Mouse (Mus musculus): ENCODE measurements around the gene Barhl1. TPM values are rescaled to one million over a fixed set of nuclear protein-coding genes. Genes with fewer than 3 reads are reported as not detected.

Barhl1 gene
- total RNA-seq, 2 experiments from 2014 or later, result 0.12 to 0.24 TPM

DNA sequence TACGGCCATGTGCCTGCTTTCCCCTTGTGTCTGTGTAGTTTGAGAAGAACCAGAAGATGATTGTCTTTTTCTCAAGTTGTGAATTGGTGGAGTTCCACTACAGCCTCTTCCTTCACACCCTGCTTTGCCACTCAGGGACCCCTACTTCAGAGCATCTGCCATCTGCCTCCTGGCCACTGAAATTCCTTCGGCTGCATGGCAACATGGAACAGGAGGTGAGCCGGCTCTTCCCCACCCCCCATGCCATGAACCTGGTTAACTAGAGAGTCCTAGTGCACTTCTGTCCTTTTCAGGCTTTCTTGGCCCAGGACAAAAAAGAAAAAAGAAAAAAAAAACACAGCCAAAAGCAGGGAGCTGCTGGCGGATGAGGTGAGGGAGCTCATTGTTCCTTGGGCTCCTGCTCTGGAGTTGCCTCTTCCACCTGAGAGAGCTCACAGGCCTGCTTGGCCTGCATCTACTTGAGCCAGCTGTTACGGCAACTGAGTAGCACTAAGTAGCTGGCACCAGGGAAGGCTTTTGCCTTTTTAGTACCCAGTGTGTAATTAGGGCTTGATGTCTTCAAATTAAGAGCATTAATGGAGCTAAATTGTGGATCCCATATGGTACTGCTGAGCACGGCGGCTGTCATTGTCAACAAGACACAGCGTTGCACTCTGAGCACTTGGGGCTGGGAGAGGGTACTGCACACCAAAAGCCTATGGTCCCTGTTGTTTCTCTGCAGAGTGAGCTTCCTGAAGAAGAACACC lies 55.6 kb downstream of the Barhl1 start:
- DNase-seq, result no peak

- no peak for DNase-seq
These were observed 57.2 kb downstream of the Barhl1 start for GRCm38 (mm10) chr2:28859303-28859702.

Other genes starting within 250 kb of the Barhl1 start
- gene Spaca9, start 216.9 kb downstream of the Barhl1 start, total RNA-seq (2021), result 1 to 10 TPM; 1.4 to 2.1 TPM
- gene Ak8, start 216.5 kb downstream of the Barhl1 start, total RNA-seq (2021), result under 1 TPM; 0.18 to 0.33 TPM
- gene Gtf3c4, start 76.3 kb downstream of the Barhl1 start, total RNA-seq (2021), result 10 to 100 TPM; 27.9 to 30.4 TPM
- 1 to 10 TPM; 7.3 to 7.8 TPM for gene Ddx31, start 76.3 kb downstream of the Barhl1 start, total RNA-seq (2021)
- gene Cfap77, start 138.4 kb upstream of the Barhl1 start, total RNA-seq (2021), result under 1 TPM; 0.42 to 0.66 TPM
- 10 to 100 TPM in 1 of 2 experiments, 1 to 10 TPM in 1; 9.8 to 13.3 TPM for gene Ttf1, start 143.6 kb upstream of the Barhl1 start, total RNA-seq (2021)
- gene Setx, start 207.5 kb upstream of the Barhl1 start, total RNA-seq (2021), result 10 to 100 TPM; 32.9 to 36.0 TPM